24 mouse cellular contexts compared by ENCODE assay signal in the genomic region with DNA sequence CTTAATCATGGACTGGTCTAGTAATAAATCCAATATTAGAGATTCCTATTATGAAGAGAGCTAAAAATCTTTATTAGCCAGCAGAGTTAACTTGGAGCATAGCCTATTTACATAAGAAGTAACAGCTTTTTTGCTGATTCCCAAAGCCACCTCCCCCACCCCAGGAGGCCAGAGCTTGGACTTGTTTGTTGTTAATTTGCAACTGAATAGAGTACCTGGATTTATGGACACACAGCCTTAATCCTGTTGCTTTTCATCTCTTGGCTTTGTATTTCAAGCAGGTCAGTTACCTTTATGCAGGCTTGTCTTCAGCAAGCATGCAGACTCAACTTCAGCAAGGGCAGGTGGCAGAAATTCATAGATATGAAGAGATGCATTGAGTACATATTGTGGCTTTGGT.
"Had no signal": no experiment of that assay in that cellular context is flagged by ENCODE, and none has a peak within 500 bp of the region (broad histone marks: within the 10 kb centered on the region; RNA-seq: fewer than 3 reads in every experiment).

No protein-coding gene starts in this region.

- H3K4me1 ChIP-seq: heart, embryonic 13.5 days; heart, embryonic 15.5 days; hindbrain, embryonic 13.5 days; hindbrain, embryonic 15.5 days; kidney, embryonic 15.5 days; limb, embryonic 12.5 days; liver, embryonic 13.5 days; liver, embryonic 15.5 days had no signal

- H3K27ac ChIP-seq: heart, embryonic 13.5 days; heart, embryonic 15.5 days; hindbrain, embryonic 13.5 days; hindbrain, embryonic 15.5 days; hindbrain, postnatal 0 days; kidney, embryonic 15.5 days; kidney, postnatal 0 days; limb, embryonic 12.5 days; liver, embryonic 13.5 days; liver, embryonic 15.5 days had no signal

- H3K27me3 ChIP-seq: heart, embryonic 13.5 days; heart, embryonic 15.5 days; hindbrain, embryonic 13.5 days; hindbrain, embryonic 15.5 days; kidney, embryonic 15.5 days; limb, embryonic 12.5 days; liver, embryonic 13.5 days; liver, embryonic 15.5 days had no signal

- H3K36me3 ChIP-seq: heart, embryonic 13.5 days; heart, embryonic 15.5 days; hindbrain, embryonic 13.5 days; hindbrain, embryonic 15.5 days; kidney, embryonic 15.5 days; limb, embryonic 12.5 days; liver, embryonic 13.5 days; liver, embryonic 15.5 days had no signal

- H3K9ac ChIP-seq: heart, embryonic 13.5 days; heart, embryonic 15.5 days; hindbrain, embryonic 13.5 days; hindbrain, embryonic 15.5 days; kidney, embryonic 15.5 days; limb, embryonic 12.5 days; liver, embryonic 13.5 days; liver, embryonic 15.5 days had no signal

- DNase-seq: gastrocnemius, postnatal 14 days; gastrocnemius, postnatal 36 days; heart, adult 18-20 months; heart, postnatal 14 days; heart, postnatal 36 days; kidney, adult 11 months; kidney, adult 2 months; kidney, adult 9 months; kidney, postnatal 14 days; kidney, postnatal 36 days; layer of hippocampus, adult 9-11 months; layer of hippocampus, postnatal 36 days; left cerebral cortex, postnatal 4 days; liver; liver, embryonic 13.5 days had no signal

- H3K4me3 ChIP-seq: heart, embryonic 13.5 days; heart, embryonic 15.5 days; hindbrain, embryonic 13.5 days; hindbrain, embryonic 15.5 days; kidney, embryonic 15.5 days; limb, embryonic 12.5 days; liver, embryonic 13.5 days; liver, embryonic 15.5 days had no signal
